Mouse (Mus musculus) right cerebral cortex, postnatal 36 days (tissue): ENCODE data around the gene Aco2.
A peak's percentile ranks its signal among the peaks of the same experiment; 100 is the strongest.
"Not testable (repeated sequence)": the region's sequence is repeated elsewhere in the genome, so short reads cannot be mapped to it uniquely, and the experiment has no call there.

Source experiments
- DNase-seq, 2 experiments: peaks; one replicate each; pipeline ENCODE4 v3.0.0; 2022; ENCODE audit warnings: low spot score in 2 of 2, mixed read lengths in 1 of 2

Gene Aco2

GRCm38 (mm10) chr15:81879531-81880401 is 7.7 kb downstream of the Aco2 start:
- DNase-seq, result peak; percentile 83 to 88

GRCm38 (mm10) chr15:81882348-81882747 is 10.2 kb downstream of the Aco2 start:
- no peak for DNase-seq

- no peak for DNase-seq
These were observed 13.4 kb downstream of the Aco2 start for GRCm38 (mm10) chr15:81885418-81885934.

- DNase-seq, result no peak
These were observed 14.9 kb downstream of the Aco2 start for GRCm38 (mm10) chr15:81886795-81887550.

- DNase-seq, result no peak
These were observed 17.1 kb downstream of the Aco2 start for GRCm38 (mm10) chr15:81889175-81889574.

GRCm38 (mm10) chr15:81891140-81891802 is 19.2 kb downstream of the Aco2 start:
- DNase-seq, result peak; percentile 67 to 78

GRCm38 (mm10) chr15:81891822-81892580 is 19.9 kb downstream of the Aco2 start:
- no peak for DNase-seq

- no peak for DNase-seq
These were observed 21.9 kb downstream of the Aco2 start for GRCm38 (mm10) chr15:81894002-81894401.

GRCm38 (mm10) chr15:81896407-81896806 is 24.3 kb downstream of the Aco2 start:
- no peak for DNase-seq

- no peak for DNase-seq
These were observed 25.6 kb downstream of the Aco2 start for GRCm38 (mm10) chr15:81897607-81898285.

- DNase-seq, result no peak
These were observed 26.6 kb downstream of the Aco2 start for GRCm38 (mm10) chr15:81898751-81899150.

- DNase-seq, result peak; percentile 58
These were observed 32.8 kb downstream of the Aco2 start for GRCm38 (mm10) chr15:81904939-81905338.

- no peak for DNase-seq
These were observed 35.8 kb downstream of the Aco2 start for GRCm38 (mm10) chr15:81907953-81908352.

GRCm38 (mm10) chr15:81908767-81909166 is 36.7 kb downstream of the Aco2 start:
- DNase-seq, result not testable (repeated sequence)

GRCm38 (mm10) chr15:81912498-81912897 is 40.4 kb downstream of the Aco2 start:
- no peak for DNase-seq

- no peak for DNase-seq
These were observed 42.6 kb downstream of the Aco2 start for GRCm38 (mm10) chr15:81914668-81915067.

GRCm38 (mm10) chr15:81915663-81916062 is 43.6 kb downstream of the Aco2 start:
- no peak for DNase-seq

- DNase-seq, result no peak
These were observed 45.1 kb downstream of the Aco2 start for GRCm38 (mm10) chr15:81917201-81917600.

- DNase-seq, result peak; percentile 44 to 45
These were observed 45.7 kb downstream of the Aco2 start for GRCm38 (mm10) chr15:81917621-81918463.

GRCm38 (mm10) chr15:81919062-81919461 is 47.0 kb downstream of the Aco2 start:
- no peak for DNase-seq
